Mouse (Mus musculus) lung, postnatal 0 days (tissue): ENCODE measurements around the gene Gm7879.

Source experiments
- CTCF ChIP-seq: IDR thresholded peaks from 2 replicates; pipeline ENCODE4 v1.5.1; 2016; ENCODE audit warnings: antibody characterized with exemption, mild to moderate bottlenecking
- EP300 ChIP-seq: IDR thresholded peaks from 2 replicates; pipeline ENCODE4 v1.6.1; 2016; ENCODE audit warnings: antibody characterized with exemption, mild to moderate bottlenecking, control low read depth

DNA sequence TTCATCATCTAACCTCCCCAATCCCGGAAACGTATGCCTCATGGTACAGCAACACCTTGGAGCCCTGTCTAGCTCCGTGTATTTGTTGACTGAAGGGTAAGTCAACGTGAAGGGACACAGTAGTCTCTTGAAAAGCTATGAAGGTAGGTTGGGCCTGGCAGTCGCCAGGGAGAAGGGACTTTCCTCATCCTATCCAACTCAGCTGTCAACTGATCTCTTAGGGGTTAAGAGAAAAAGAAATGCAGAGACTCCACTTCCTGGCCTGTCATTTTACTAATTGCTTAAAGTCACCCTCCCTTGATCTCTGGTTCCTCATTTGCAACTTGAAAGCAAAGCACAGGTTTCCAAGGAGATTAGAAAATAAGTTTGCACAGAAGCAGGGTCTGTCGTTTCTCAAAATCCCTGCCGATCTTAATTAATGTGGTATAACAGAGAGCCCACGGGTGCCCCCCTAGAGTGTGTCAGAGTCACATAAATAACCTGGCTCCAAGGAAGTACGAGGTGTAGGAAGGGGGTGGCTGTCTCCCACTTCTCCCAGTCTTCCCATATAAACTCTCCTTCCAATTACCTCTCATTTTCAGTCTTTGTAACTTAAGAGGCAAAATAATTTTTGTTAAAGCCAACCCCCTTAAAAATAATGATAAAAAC, 34.5 kb downstream of the Gm7879 start:
- TF ChIP-seq EP300, result no peak
- no peak for TF ChIP-seq CTCF
